Mouse (Mus musculus) MEL (cell line): ENCODE measurements around the gene Snap25.

Experiments used
- CTCF ChIP-seq, 3 experiments: IDR thresholded peaks in 2 of 3; conservative IDR thresholded peaks in 1 of 3; 2 replicates each; pipeline ENCODE4 v1.5.1; 2011 to 2012; ENCODE audit warnings: low read length in 3 of 3, low read depth in 2 of 3, mild to moderate bottlenecking in 2 of 3, improper control_type of control experiment in 1 of 3, inconsistent platforms in 1 of 3, mixed read lengths in 1 of 3, moderate library complexity in 1 of 3; ENCODE audit not compliant: control insufficient read depth in 1 of 3, insufficient read depth in 1 of 3, poor library complexity in 1 of 3, severe bottlenecking in 1 of 3
- GABPA ChIP-seq: IDR thresholded peaks from 2 replicates; pipeline ENCODE4 v1.6.1; 2012; ENCODE audit warnings: low read depth, mild to moderate bottlenecking, inconsistent platforms, low read length, improper control_type of control experiment, moderate library complexity
- MXI1 ChIP-seq: IDR thresholded peaks from 2 replicates; pipeline ENCODE4 v1.6.1; 2011; ENCODE audit warnings: mild to moderate bottlenecking, low read depth, low read length, improper control_type of control experiment
- POLR2A ChIP-seq, 2 experiments: IDR thresholded peaks; 2 replicates each; pipeline ENCODE4 v1.6.1; 2011 to 2012; ENCODE audit warnings: low read length in 2 of 2, mild to moderate bottlenecking in 2 of 2, control low read depth in 1 of 2, improper control_type of control experiment in 1 of 2, low read depth in 1 of 2, moderate library complexity in 1 of 2; ENCODE audit not compliant: control insufficient read depth in 1 of 2, insufficient read depth in 1 of 2, poor library complexity in 1 of 2
- SIN3A ChIP-seq: IDR thresholded peaks from 2 replicates; pipeline ENCODE4 v1.6.1; 2012; ENCODE audit warnings: low read length, improper control_type of control experiment, inconsistent platforms
- TAL1 ChIP-seq: IDR thresholded peaks from 2 replicates; pipeline ENCODE4 v1.6.1; 2012; ENCODE audit warnings: mild to moderate bottlenecking, inconsistent platforms, low read length, moderate library complexity, mixed read lengths
- TBP ChIP-seq: IDR thresholded peaks from 2 replicates; pipeline ENCODE4 v1.8.0; 2011; ENCODE audit warnings: low read depth, low read length, improper control_type of control experiment
- UBTF ChIP-seq: IDR thresholded peaks from 2 replicates; pipeline ENCODE4 v1.6.1; 2012; ENCODE audit warnings: low read depth, mild to moderate bottlenecking, inconsistent platforms, low read length, improper control_type of control experiment, moderate library complexity, borderline replicate concordance; ENCODE audit not compliant: insufficient read depth

DNA sequence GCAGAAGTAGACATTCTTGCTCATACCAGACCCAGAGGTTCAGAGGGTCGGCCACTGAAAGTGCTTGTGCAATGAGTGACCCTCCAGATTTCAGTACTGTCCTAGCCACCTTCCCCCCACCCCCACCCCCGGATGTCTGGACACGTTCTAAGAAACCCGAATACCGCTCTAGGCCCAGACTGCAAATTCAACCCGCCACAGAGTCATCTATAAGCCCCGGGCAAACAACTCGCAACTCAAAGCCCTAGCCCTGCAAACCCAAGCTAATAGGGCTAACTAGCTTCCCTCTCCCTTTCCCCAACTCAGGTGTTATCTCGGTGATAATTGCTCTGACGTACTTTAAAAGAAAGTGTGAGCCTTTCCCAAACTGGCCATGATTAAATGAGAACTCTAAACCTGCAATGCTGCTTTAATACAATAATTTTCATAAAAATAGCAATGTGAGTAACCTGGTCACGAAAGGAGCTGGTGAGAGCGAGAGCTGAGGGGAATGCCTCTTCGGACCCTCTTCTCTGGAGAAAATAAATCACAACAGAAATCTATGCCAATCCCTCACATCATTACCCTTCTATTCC lies 725 bp upstream of the Snap25 start:
- TF ChIP-seq SIN3A: no peak
- no peak for TF ChIP-seq POLR2A (IDR thresholded peaks at IDR 0.05; ENCODE audit: control insufficient read depth in 1 of 2, insufficient read depth in 1 of 2, low read depth in 1 of 2, low read length in 2 of 2, poor library complexity in 1 of 2)
- no peak for TF ChIP-seq UBTF
- no peak for TF ChIP-seq TBP
- TF ChIP-seq MXI1: no peak
- no peak for TF ChIP-seq CTCF (IDR thresholded peaks at IDR 0.05 in 2 of 3, conservative IDR thresholded peaks at IDR 0.05 in 1 of 3; ENCODE audit: control insufficient read depth in 1 of 3, insufficient read depth in 1 of 3, low read depth in 2 of 3, low read length in 3 of 3, poor library complexity in 1 of 3, severe bottlenecking in 1 of 3)
- no peak for TF ChIP-seq TAL1
- no peak for TF ChIP-seq GABPA
